Mouse (Mus musculus) heart, postnatal 0 days (tissue): ENCODE results near the gene Sell. TPM values are rescaled to one million over a fixed set of nuclear protein-coding genes. Genes with fewer than 3 reads are reported as not detected.
A peak's percentile ranks its signal among the peaks of the same experiment; 100 is the strongest.

Experiments used
- ATAC-seq: fragments of 200-750 bp; cut with Nextera tagmentation; 2 replicates; pipeline ENCODE4 v1.8.0; 2017; ENCODE audit warnings: low read depth, moderate number of reproducible peaks, moderate library complexity; ENCODE audit not compliant: insufficient read depth
- DNase-seq: peaks from one replicate; pipeline ENCODE4 v3.0.0-alpha.2; 2016; ENCODE audit warnings: low spot score
- H3K27ac ChIP-seq: fragments of 300-500 bp; sonication (generic); 2 replicates; pipeline ENCODE4 v1.5.1; 2014; ENCODE audit warnings: low read depth, mild to moderate bottlenecking
- H3K27me3 ChIP-seq: fragments of 300-500 bp; sonication (generic); 2 replicates; pipeline ENCODE4 v1.6.1; 2014; ENCODE audit warnings: low read length, mixed read lengths; ENCODE audit not compliant: control insufficient read depth, insufficient read depth
- H3K36me3 ChIP-seq: fragments of 300-500 bp; sonication (generic); replicated peaks from 2 replicates; pipeline ENCODE4 v1.6.1; 2014; ENCODE audit warnings: low read length, mixed read lengths; ENCODE audit not compliant: control insufficient read depth, insufficient read depth
- H3K4me1 ChIP-seq: fragments of 300-500 bp; sonication (generic); 2 replicates; pipeline ENCODE4 v1.6.1; 2014; ENCODE audit warnings: antibody characterized with exemption; ENCODE audit not compliant: control insufficient read depth, insufficient read depth
- H3K4me2 ChIP-seq: fragments of 300-500 bp; sonication (generic); 2 replicates; pipeline ENCODE4 v1.6.1; 2014; ENCODE audit warnings: low read depth, mild to moderate bottlenecking, low read length, moderate library complexity
- H3K4me3 ChIP-seq: fragments of 300-500 bp; sonication (generic); 2 replicates; pipeline ENCODE4 v1.5.1; 2014; ENCODE audit warnings: low read depth, low read length
- H3K9ac ChIP-seq: fragments of 300-500 bp; sonication (generic); replicated peaks from 2 replicates; pipeline ENCODE4 v1.6.1; 2014; ENCODE audit warnings: low read depth, low read length, mixed read lengths
- H3K9me3 ChIP-seq: fragments of 300-500 bp; sonication (generic); replicated peaks from 2 replicates; pipeline ENCODE4 v1.6.1; 2016; ENCODE audit warnings: low read length; ENCODE audit not compliant: control insufficient read depth
- CTCF ChIP-seq: IDR thresholded peaks from 2 replicates; pipeline ENCODE4 v1.5.1; 2016; ENCODE audit warnings: antibody characterized with exemption, control low read depth, low read depth
- EP300 ChIP-seq: IDR thresholded peaks from 2 replicates; pipeline ENCODE4 v1.6.1; 2016; ENCODE audit warnings: antibody characterized with exemption, low read depth
- whole genome bisulfite sequencing: fragments of 180-500 bp; shearing (Covaris S2); extraction: QIAGEN DNeasy Blood & Tissue Kit; methylation state at CpG from one replicate; pipeline ENCODE4 v1.1.7; 2014; 5-methylcytosine and 5-hydroxymethylcytosine counted together
- polyA plus RNA-seq: library from polyadenylated mRNA; unstranded; fragments of >200 nt; fragmentation: Nextera tagmentation; extraction: Ambion mirVana; gene quantifications from 2 replicates; pipeline ENCODE4 v1.2.1, GENCODE M21; 2015
- total RNA-seq: library from RNA; depleted of rRNA; stranded (reverse); fragments of >200 nt; gene quantifications from 2 replicates; pipeline ENCODE4 v1.2.3, GENCODE M21; 2014; ENCODE audit warnings: low replicate concordance

Gene Sell
- total and polyA plus RNA-seq, 2 experiments from 2014 or later = 0.44 to 0.50 TPM

DNA sequence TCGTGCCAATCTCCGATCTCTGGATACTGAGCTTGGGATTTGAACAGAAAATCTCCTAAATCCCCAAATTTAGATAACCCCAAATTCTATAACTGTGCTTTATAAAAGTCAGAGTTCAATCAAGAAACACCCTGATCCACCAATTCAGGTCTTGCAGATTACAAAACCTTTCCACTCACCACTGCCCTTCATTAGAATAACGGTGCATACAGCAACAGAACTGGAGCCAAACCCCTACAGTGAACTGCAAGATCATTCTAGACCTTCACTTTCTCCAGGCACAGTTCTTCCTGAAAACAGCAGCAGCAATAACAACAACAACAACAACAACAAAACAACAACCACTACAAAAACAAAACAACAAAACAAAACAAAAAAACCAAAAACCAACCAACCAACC is 25.0 kb downstream of the Sell start:
- H3K27me3 ChIP-seq = peaks cover 2% of the 10 kb centered on the region; the same call in 1 of the 2 replicates
- ATAC-seq (no peak), DNase-seq (no peak)
- no peak for TF ChIP-seq EP300
- no peak for TF ChIP-seq CTCF
- H3K9me3 ChIP-seq = no peaks in the 10 kb centered on the region
- H3K4me3 ChIP-seq = no peak overlapping the region
- H3K36me3 ChIP-seq = no peaks in the 10 kb centered on the region
- H3K27ac ChIP-seq = no peak overlapping the region
- no peak overlapping the region for H3K4me2 ChIP-seq
- H3K9ac ChIP-seq = no peak overlapping the region
- 67% methylated on average over 3 of the region's 3 CpGs for WGBS
- H3K4me1 ChIP-seq = no peaks in the 10 kb centered on the region

- Histone ChIP-seq H3K4me2 (no peak overlapping the region), H3K27ac (no peak overlapping the region), H3K9ac (no peak overlapping the region), H3K4me3 (no peak overlapping the region), H3K4me1 (no peaks in the 10 kb centered on the region), H3K36me3 (no peaks in the 10 kb centered on the region), H3K27me3 (no peaks in the 10 kb centered on the region), H3K9me3 (no peaks in the 10 kb centered on the region)
- WGBS = 75% methylated on average over 5 of the region's 5 CpGs
- no peak for DNase-seq
- TF ChIP-seq CTCF (no peak), EP300 (no peak)
- ATAC-seq = no peak
These were observed 26.1 kb downstream of the Sell start for GRCm38 (mm10) chr1:164087872-164088271.

- 32% methylated on average over 6 of the region's 6 CpGs for WGBS
- H3K27ac ChIP-seq = no peak overlapping the region
- H3K9me3 ChIP-seq = no peaks in the 10 kb centered on the region
- TF ChIP-seq EP300 (no peak), CTCF (no peak)
- H3K36me3 ChIP-seq = no peaks in the 10 kb centered on the region
- H3K9ac ChIP-seq = no peak overlapping the region
- ATAC-seq (no peak), DNase-seq (peak; percentile 34)
- no peak overlapping the region for H3K4me3 ChIP-seq
- H3K4me2 ChIP-seq = no peak overlapping the region
- no peaks in the 10 kb centered on the region for H3K27me3 ChIP-seq
- 0 out of 2 replicates have a peak, but pooled peaks cover 3% of the 10 kb centered on the region for H3K4me1 ChIP-seq
These were observed 35.0 kb downstream of the Sell start for GRCm38 (mm10) chr1:164096780-164097179.

DNA sequence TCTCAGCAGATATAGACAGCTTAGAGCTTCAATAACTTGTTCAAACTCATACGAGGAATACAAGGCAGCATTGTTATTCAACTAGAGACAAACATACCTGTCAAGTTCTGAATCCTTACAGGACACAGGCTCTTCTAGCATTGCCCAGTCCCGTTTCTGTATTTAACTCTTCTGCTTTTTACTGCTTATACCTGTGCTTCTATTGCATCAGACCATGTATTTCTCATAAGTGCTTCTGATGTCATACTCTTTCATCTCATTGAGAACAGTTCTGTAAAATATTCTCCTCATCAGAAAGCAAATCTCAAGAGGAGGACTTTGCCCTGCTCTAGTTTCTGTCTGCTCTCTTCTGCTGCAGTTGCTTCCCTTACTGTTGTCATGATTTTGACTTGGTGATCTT is 36.1 kb downstream of the Sell start:
- ATAC-seq (no peak), DNase-seq (no peak)
- no peaks in the 10 kb centered on the region for H3K9me3 ChIP-seq
- H3K27ac ChIP-seq = no peak overlapping the region
- H3K4me2 ChIP-seq = no peak overlapping the region
- H3K4me1 ChIP-seq = 0 out of 2 replicates have a peak, but pooled peaks cover 3% of the 10 kb centered on the region
- no peaks in the 10 kb centered on the region for H3K27me3 ChIP-seq
- no peak overlapping the region for H3K4me3 ChIP-seq
- WGBS = 74% methylated on average over 2 of the region's 2 CpGs
- H3K36me3 ChIP-seq = no peaks in the 10 kb centered on the region
- H3K9ac ChIP-seq = no peak overlapping the region
- no peak for TF ChIP-seq CTCF
- TF ChIP-seq EP300 = no peak

GRCm38 (mm10) chr1:164098372-164098771 is 36.6 kb downstream of the Sell start:
- no peak for TF ChIP-seq EP300
- TF ChIP-seq CTCF = no peak
- 0 out of 2 replicates have a peak, but pooled peaks cover 3% of the 10 kb centered on the region for H3K4me1 ChIP-seq
- H3K36me3 ChIP-seq = no peaks in the 10 kb centered on the region
- H3K4me2 ChIP-seq = no peak overlapping the region
- no peak overlapping the region for H3K9ac ChIP-seq
- WGBS = 58% methylated on average over 2 of the region's 2 CpGs
- no peak for ATAC-seq
- no peak overlapping the region for H3K4me3 ChIP-seq
- H3K27me3 ChIP-seq = no peaks in the 10 kb centered on the region
- DNase-seq = no peak
- no peaks in the 10 kb centered on the region for H3K9me3 ChIP-seq
- H3K27ac ChIP-seq = no peak overlapping the region

DNA sequence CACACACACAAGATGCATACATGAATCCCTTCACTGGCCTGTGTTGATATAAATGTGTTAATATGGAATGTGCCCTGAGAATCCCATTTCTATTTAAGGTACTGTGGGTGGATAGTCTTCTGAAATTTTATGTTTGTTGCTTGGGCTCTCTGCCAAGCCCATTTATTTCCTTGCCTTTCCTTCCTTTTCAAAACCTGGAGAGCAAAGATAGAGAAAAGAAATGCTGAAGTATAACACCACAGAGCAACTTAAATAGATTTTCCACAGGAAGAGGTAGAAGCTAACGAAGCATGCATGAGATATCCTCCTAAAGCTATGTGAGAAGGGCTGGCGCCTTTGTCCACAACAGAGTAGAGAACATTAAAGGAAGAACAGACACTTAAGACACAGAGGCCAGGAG is 48.0 kb downstream of the Sell start:
- H3K4me2 ChIP-seq = no peak overlapping the region
- no peaks in the 10 kb centered on the region for H3K36me3 ChIP-seq
- TF ChIP-seq CTCF (no peak), EP300 (no peak)
- no peak overlapping the region for H3K27ac ChIP-seq
- H3K4me3 ChIP-seq = no peak overlapping the region
- no peaks in the 10 kb centered on the region for H3K27me3 ChIP-seq
- H3K9me3 ChIP-seq = no peaks in the 10 kb centered on the region
- WGBS = 56% methylated on average over 2 of the region's 2 CpGs
- H3K9ac ChIP-seq = no peak overlapping the region
- no peaks in the 10 kb centered on the region for H3K4me1 ChIP-seq
- ATAC-seq = no peak
- DNase-seq = peak; percentile 13
